Mouse (Mus musculus): ENCODE measurements around the gene I0C0044D17Rik.

The I0C0044D17Rik gene

GRCm38 (mm10) chr4:98776721-98777427 lies 46.8 kb downstream of the I0C0044D17Rik start:
- DNase-seq, result no peak

DNA sequence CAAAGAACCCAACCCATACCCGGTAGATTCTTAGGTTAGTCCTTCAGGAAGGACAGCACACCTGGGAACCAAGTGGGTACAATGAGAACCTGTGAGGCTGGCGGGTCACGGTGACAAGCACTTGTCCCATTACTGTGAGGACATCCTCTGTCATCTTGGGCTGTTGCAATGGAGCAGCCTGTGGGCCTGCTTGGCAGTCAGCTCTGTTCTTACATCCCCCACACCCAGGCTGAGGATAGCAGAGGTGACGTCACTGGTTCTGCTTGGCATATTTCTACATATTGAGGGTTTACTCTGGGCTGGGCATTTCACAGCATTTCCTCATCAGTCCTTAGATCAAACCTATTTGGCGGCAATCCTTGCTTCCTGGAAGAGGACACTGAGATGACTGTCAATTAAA lies 49.9 kb downstream of the I0C0044D17Rik start:
- DNase-seq, result no peak
